Mouse (Mus musculus): ENCODE data around the gene Ttll5. TPM values are rescaled to one million over a fixed set of nuclear protein-coding genes. Genes with fewer than 3 reads are reported as not detected.
A peak's percentile ranks its signal among the peaks of the same experiment; 100 is the strongest.

The Ttll5 gene
- polyA plus RNA-seq, 1 experiment, result 5.5 TPM

GRCm38 (mm10) chr12:86075358-86075757 lies 250.9 kb downstream of the Ttll5 start:
- TF ChIP-seq CTCF (IDR thresholded peaks at IDR 0.05; ENCODE audit: extremely low read depth, insufficient read length, insufficient replicate concordance, low read depth, low read length) (no peak), POLR2A (IDR thresholded peaks at IDR 0.05; ENCODE audit: low read depth, low read length) (no peak)
- Histone ChIP-seq H3K4me3 (ENCODE audit: low read depth, low read length) (no peak overlapping the region), H3K36me3 (ENCODE audit: control insufficient read depth, insufficient read depth, low read length) (no peaks in the 10 kb centered on the region), H3K27me3 (ENCODE audit: control insufficient read depth, insufficient read depth, low read length) (peaks cover 9% of the 10 kb centered on the region; the same call in 1 of the 2 replicates), H3K27ac (ENCODE audit: insufficient read depth, low read depth, low read length) (no peak overlapping the region), H3K4me1 (ENCODE audit: control insufficient read depth, insufficient read depth, insufficient read length, low read length) (0 out of 2 replicates have a peak, but pooled peaks cover 2% of the 10 kb centered on the region)
- 78% methylated on average over 7 of the region's 7 CpGs for WGBS

- WGBS, result 25% methylated on average over 13 of the region's 13 CpGs
- Histone ChIP-seq H3K27ac (ENCODE audit: insufficient read depth, low read depth, low read length) (no peak overlapping the region), H3K36me3 (ENCODE audit: control insufficient read depth, insufficient read depth, low read length) (no peaks in the 10 kb centered on the region), H3K4me1 (ENCODE audit: control insufficient read depth, insufficient read depth, insufficient read length, low read length) (0 out of 2 replicates have a peak, but pooled peaks cover 2% of the 10 kb centered on the region), H3K4me3 (ENCODE audit: low read depth, low read length) (peak overlapping the region; percentile 47), H3K27me3 (ENCODE audit: control insufficient read depth, insufficient read depth, low read length) (peaks cover 9% of the 10 kb centered on the region; the same call in 1 of the 2 replicates)
- TF ChIP-seq POLR2A (IDR thresholded peaks at IDR 0.05; ENCODE audit: low read depth, low read length) (no peak), CTCF (IDR thresholded peaks at IDR 0.05; ENCODE audit: extremely low read depth, insufficient read length, insufficient replicate concordance, low read depth, low read length) (peak; percentile 35; the same call in 1 of the 2 replicates)
Observed at GRCm38 (mm10) chr12:86076321-86076901, 252.0 kb downstream of the Ttll5 start.

- Histone ChIP-seq H3K4me1 (ENCODE audit: control insufficient read depth, insufficient read depth, insufficient read length, low read length) (0 out of 2 replicates have a peak, but pooled peaks cover 2% of the 10 kb centered on the region), H3K27ac (ENCODE audit: insufficient read depth, low read depth, low read length) (peak overlapping the region; percentile 35; the same call in 1 of the 2 replicates), H3K36me3 (ENCODE audit: control insufficient read depth, insufficient read depth, low read length) (no peaks in the 10 kb centered on the region), H3K4me3 (ENCODE audit: low read depth, low read length) (peak overlapping the region; percentile 47), H3K27me3 (ENCODE audit: control insufficient read depth, insufficient read depth, low read length) (peaks cover 9% of the 10 kb centered on the region; the same call in 1 of the 2 replicates)
- WGBS, result 67% methylated on average over 8 of the region's 8 CpGs
- no peak for TF ChIP-seq CTCF (IDR thresholded peaks at IDR 0.05; ENCODE audit: extremely low read depth, insufficient read length, insufficient replicate concordance, low read depth, low read length)
- TF ChIP-seq POLR2A (IDR thresholded peaks at IDR 0.05; ENCODE audit: low read depth, low read length), result no peak
Observed at GRCm38 (mm10) chr12:86077322-86077721, 252.9 kb downstream of the Ttll5 start.

- TF ChIP-seq CTCF (IDR thresholded peaks at IDR 0.05; ENCODE audit: extremely low read depth, insufficient read length, insufficient replicate concordance, low read depth, low read length) (no peak), POLR2A (IDR thresholded peaks at IDR 0.05; ENCODE audit: low read depth, low read length) (no peak)
- Histone ChIP-seq H3K4me1 (ENCODE audit: control insufficient read depth, insufficient read depth, insufficient read length, low read length) (0 out of 2 replicates have a peak, but pooled peaks cover 2% of the 10 kb centered on the region), H3K27ac (ENCODE audit: insufficient read depth, low read depth, low read length) (peak overlapping the region; percentile 35), H3K36me3 (ENCODE audit: control insufficient read depth, insufficient read depth, low read length) (no peaks in the 10 kb centered on the region), H3K27me3 (ENCODE audit: control insufficient read depth, insufficient read depth, low read length) (peaks cover 9% of the 10 kb centered on the region; the same call in 1 of the 2 replicates), H3K4me3 (ENCODE audit: low read depth, low read length) (peak overlapping the region; percentile 47)
- 48% methylated on average over 11 of the region's 11 CpGs for WGBS
Observed at GRCm38 (mm10) chr12:86077736-86078135, 253.3 kb downstream of the Ttll5 start.

- WGBS, result 55% methylated on average over 9 of the region's 9 CpGs
- H3K4me3 ChIP-seq (ENCODE audit: low read depth, low read length), result peak overlapping the region; percentile 81
- TF ChIP-seq CTCF (IDR thresholded peaks at IDR 0.05; ENCODE audit: extremely low read depth, insufficient read length, insufficient replicate concordance, low read depth, low read length) (no peak), POLR2A (IDR thresholded peaks at IDR 0.05; ENCODE audit: low read depth, low read length) (no peak)
- no peaks in the 10 kb centered on the region for H3K36me3 ChIP-seq (ENCODE audit: control insufficient read depth, insufficient read depth, low read length)
- H3K4me1 ChIP-seq (ENCODE audit: control insufficient read depth, insufficient read depth, insufficient read length, low read length), result 0 out of 2 replicates have a peak, but pooled peaks cover 2% of the 10 kb centered on the region
- H3K27me3 ChIP-seq (ENCODE audit: control insufficient read depth, insufficient read depth, low read length), result peaks cover 9% of the 10 kb centered on the region; the same call in 1 of the 2 replicates
- H3K27ac ChIP-seq (ENCODE audit: insufficient read depth, low read depth, low read length), result peak overlapping the region; percentile 35
Observed at GRCm38 (mm10) chr12:86078176-86078552, 253.7 kb downstream of the Ttll5 start.

- H3K4me3 ChIP-seq (ENCODE audit: low read depth, low read length), result peak within 1 kb of the TSS; percentile 81
- peak within 1 kb of the TSS; percentile 57 for H3K27ac ChIP-seq (ENCODE audit: insufficient read depth, low read depth, low read length)
- 0 out of 2 replicates have a peak, but pooled peaks cover 2% of the 10 kb centered on the region for H3K4me1 ChIP-seq (ENCODE audit: control insufficient read depth, insufficient read depth, insufficient read length, low read length)
- WGBS, result 2% methylated on average over 25 of the region's 25 CpGs
- peaks cover 9% of the 10 kb centered on the region; the same call in 1 of the 2 replicates for H3K27me3 ChIP-seq (ENCODE audit: control insufficient read depth, insufficient read depth, low read length)
- H3K36me3 ChIP-seq (ENCODE audit: control insufficient read depth, insufficient read depth, low read length), result no peaks in the 10 kb centered on the region
- no peak for TF ChIP-seq POLR2A (IDR thresholded peaks at IDR 0.05; ENCODE audit: low read depth, low read length)
- TF ChIP-seq CTCF (IDR thresholded peaks at IDR 0.05; ENCODE audit: extremely low read depth, insufficient read length, insufficient replicate concordance, low read depth, low read length), result no peak
Observed at GRCm38 (mm10) chr12:86078553-86079201, 254.2 kb downstream of the Ttll5 start, which contains the start of gene Tgfb3. Tgfb3 (minus strand) TSS chr12:86079041.

GRCm38 (mm10) chr12:86079202-86079667 lies 254.8 kb downstream of the Ttll5 start:
- WGBS, result 1% methylated on average over 31 of the region's 31 CpGs
- Histone ChIP-seq H3K27ac (ENCODE audit: insufficient read depth, low read depth, low read length) (peak overlapping the region; percentile 38), H3K27me3 (ENCODE audit: control insufficient read depth, insufficient read depth, low read length) (peaks cover 9% of the 10 kb centered on the region; the same call in 1 of the 2 replicates), H3K36me3 (ENCODE audit: control insufficient read depth, insufficient read depth, low read length) (no peaks in the 10 kb centered on the region), H3K4me3 (ENCODE audit: low read depth, low read length) (peak overlapping the region; percentile 81), H3K4me1 (ENCODE audit: control insufficient read depth, insufficient read depth, insufficient read length, low read length) (0 out of 2 replicates have a peak, but pooled peaks cover 2% of the 10 kb centered on the region)
- TF ChIP-seq POLR2A (IDR thresholded peaks at IDR 0.05; ENCODE audit: low read depth, low read length) (no peak), CTCF (IDR thresholded peaks at IDR 0.05; ENCODE audit: extremely low read depth, insufficient read length, insufficient replicate concordance, low read depth, low read length) (peak; percentile 76)

All from small intestine, adult 2 months (tissue).